Mouse (Mus musculus) stomach, postnatal 0 days (tissue): Measurements from ENCODE around the gene Ipo7.

ENCODE experiments used
- CTCF ChIP-seq: IDR thresholded peaks from 2 replicates; pipeline ENCODE4 v1.5.1; 2016; ENCODE audit warnings: antibody characterized with exemption, low read depth, mild to moderate bottlenecking, moderate library complexity
- EP300 ChIP-seq: optimal IDR thresholded peaks from 2 replicates; pipeline ENCODE3; 2016; ENCODE audit warnings: antibody characterized with exemption

DNA sequence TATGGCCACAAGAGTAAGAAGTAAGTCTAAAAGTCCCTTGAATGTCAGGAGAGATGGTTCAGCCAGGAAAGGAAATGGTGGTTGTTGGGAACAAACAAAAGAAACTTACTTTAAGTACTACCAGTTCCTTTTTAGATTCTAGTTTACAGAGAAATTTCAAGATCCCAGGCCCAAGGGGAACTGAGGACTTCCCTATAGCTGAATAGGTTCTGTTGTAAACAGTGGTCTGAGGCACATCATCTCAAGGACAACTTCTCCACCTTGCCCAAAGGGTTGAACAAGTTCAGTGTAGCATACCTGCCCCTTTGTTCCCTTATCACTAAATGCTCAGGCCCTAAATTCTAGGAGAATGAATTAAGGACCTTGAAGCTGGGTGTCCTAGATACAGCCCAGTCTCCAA is 16.0 kb upstream of the Ipo7 start:
- TF ChIP-seq CTCF (no peak), EP300 (no peak)
